Mouse (Mus musculus): ENCODE results near the gene Gm28961. TPM values are rescaled to one million over a fixed set of nuclear protein-coding genes. Genes with fewer than 3 reads are reported as not detected.
"Not testable (repeated sequence)": the region's sequence is repeated elsewhere in the genome, so short reads cannot be mapped to it uniquely, and the experiment has no call there.

Gene Gm28961
- polyA plus RNA-seq (2014; fragmentation: Nextera tagmentation; extraction: Ambion mirVana) = not detected in 2 replicates

DNA sequence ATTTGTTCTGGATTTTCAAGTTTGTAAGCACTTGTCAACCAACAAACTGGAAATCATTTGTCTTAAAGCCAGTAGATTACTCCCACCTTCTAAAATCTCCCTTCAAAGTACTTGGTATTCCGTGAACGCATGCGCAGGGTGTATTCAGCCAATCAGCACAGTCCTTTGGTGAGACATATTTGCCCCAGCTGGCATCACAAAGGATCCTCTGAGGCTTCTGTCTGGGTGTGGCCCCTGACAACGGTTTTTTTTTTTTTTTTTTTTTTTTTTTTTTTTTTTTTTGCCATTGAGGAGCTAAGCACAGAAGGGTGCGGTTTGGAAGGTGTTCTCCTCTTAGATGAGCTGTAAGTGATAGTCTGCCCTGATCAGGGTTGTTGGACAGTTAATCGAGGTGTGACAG lies at the start of gene Gm28961:
Gene Gm28961, plus strand, starts transcription at position 301 of the 400 bp plus-strand sequence.
- H3K9ac ChIP-seq (ENCODE audit: low read depth, low read length); H3K27me3 ChIP-seq (ENCODE audit: control insufficient read depth, insufficient read depth, low read length); H3K9me3 ChIP-seq (ENCODE audit: control insufficient read depth, low read length); DNase-seq (ENCODE audit: low spot score); H3K4me2 ChIP-seq (replicated peaks; ENCODE audit: low read depth, low read length); H3K4me1 ChIP-seq (replicated peaks; ENCODE audit: control insufficient read depth, insufficient read depth, low read length); H3K4me3 ChIP-seq (ENCODE audit: low read depth, low read length); H3K27ac ChIP-seq (ENCODE audit: low read depth, low read length); H3K36me3 ChIP-seq (ENCODE audit: control insufficient read depth, insufficient read depth, low read length); ATAC-seq (ENCODE audit: low FRiP score): not testable (repeated sequence)
- no CpG with 5 or more reads among the region's 6 CpGs for WGBS

Other genes starting within 250 kb of the Gm28961 start
- gene Gm21943, start 172.0 kb upstream of the Gm28961 start, polyA plus RNA-seq (2014; fragmentation: Nextera tagmentation; extraction: Ambion mirVana) = not detected in 2 replicates